Mouse (Mus musculus) cerebral cortex, adult 2 months (tissue): ENCODE results near the gene Il2rg.

ENCODE experiments used
- WGBS: fragments of 180-500 bp; shearing (Covaris S2); methylation state at CpG from one replicate; pipeline ENCODE4 v1.1.7; 2018; 5-methylcytosine and 5-hydroxymethylcytosine counted together

Gene Il2rg

GRCm38 (mm10) chrX:101260441-101261325, 7.4 kb downstream of the Il2rg start:
- WGBS = 41% methylated on average over 9 of the region's 13 CpGs

DNA sequence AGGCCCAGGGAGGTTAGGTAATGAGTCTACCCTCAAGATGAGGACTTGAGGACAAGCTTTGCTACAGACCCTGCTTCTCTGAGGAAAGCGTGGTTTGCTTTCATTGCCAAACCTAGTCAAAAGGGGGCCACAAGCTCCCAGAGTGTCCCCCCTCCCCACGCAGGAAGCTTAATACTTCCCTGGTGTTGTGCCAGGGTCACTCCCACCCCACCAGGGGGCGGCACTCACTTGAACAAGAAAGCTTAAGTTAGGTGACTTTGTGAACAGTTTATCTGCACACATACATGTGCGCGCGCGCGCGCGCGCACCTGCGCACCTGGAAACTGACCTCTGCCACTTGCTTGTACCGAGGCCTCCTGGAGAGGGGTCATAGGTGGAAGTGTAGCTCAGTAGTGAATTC, 11.5 kb downstream of the Il2rg start:
- 88% methylated on average over 13 of the region's 13 CpGs for WGBS

GRCm38 (mm10) chrX:101254740-101255139, 13.3 kb downstream of the Il2rg start:
- WGBS = 0% methylated on average over 15 of the region's 26 CpGs

GRCm38 (mm10) chrX:101253952-101254729, 13.9 kb downstream of the Il2rg start, which contains the start of gene Foxo4:
TSS of gene Foxo4 (plus strand) at chrX:101254528.
- WGBS = 5% methylated on average over 47 of the region's 47 CpGs

- WGBS = 31% methylated on average over 1 of the region's 1 CpGs
Observed at GRCm38 (mm10) chrX:101245011-101245410, 23.0 kb downstream of the Il2rg start.

- WGBS = 6% methylated on average over 7 of the region's 7 CpGs
Observed at GRCm38 (mm10) chrX:101222796-101223162, 45.3 kb downstream of the Il2rg start.

DNA sequence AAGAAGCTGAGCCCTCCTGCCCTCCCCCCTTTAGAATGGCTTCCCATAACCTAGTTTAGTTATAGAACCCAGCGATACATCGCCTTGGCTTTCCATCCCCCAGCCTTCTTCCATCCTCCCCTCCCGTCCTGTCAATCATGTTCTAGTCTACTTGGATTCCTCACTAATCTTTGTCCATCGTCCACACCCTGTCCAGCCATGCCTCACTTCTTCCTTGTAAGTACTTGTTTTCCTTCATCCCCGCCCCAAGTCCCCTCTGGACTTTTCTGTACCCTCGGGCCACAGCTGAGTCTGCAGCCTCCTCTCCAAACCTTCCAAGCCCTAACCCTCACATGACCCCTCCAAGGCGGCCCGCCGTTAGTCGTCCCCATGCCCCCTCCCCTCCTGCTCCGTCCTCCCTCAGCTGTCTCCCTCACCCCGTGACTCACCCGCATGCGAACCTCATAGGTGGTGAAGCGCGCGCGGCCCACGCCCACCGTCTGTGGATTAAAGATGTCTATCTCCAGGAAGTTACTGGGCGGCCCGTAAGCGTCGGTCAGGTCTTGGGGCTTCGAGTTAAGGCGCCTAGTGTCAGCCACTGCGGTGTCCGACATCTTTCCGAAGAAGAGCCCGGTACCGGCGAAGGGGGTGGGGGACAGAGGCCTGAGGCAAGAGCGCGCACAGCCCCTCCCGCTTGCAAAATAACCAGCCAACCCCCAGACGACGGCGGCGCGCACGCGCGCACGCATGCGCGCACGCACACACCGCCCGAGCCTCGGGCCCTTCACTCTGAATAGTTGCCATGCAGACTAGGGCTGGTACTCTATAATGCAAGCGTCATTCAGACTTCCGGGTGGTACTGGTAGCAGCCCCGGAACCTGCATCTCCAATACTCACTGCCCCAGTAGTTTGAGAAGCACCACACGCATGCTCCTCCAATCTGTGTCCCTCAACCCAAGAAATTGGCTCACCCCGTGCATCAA, 45.9 kb downstream of the Il2rg start, which contains the start of gene Snx12:
Gene Snx12 (minus strand): TSS at position 730 of the 962 bp plus-strand sequence.
- 4% methylated on average over 45 of the region's 55 CpGs for WGBS
